Mouse (Mus musculus): ENCODE results near the gene Gm10153.

GRCm38 (mm10) chr7:142224518-142224917, 34.3 kb upstream of the Gm10153 start:
- TF ChIP-seq CTCF (IDR thresholded peaks at IDR 0.05; ENCODE audit: insufficient read depth, low read depth, low read length) (no peak), POLR2A (IDR thresholded peaks at IDR 0.05; ENCODE audit: insufficient read depth, low read depth, low read length) (no peak)

Measured in olfactory bulb, adult 2 months (tissue).